Mouse (Mus musculus) cerebellum, postnatal 14 days (tissue): ENCODE measurements around the gene Alg9.

Experiments
- DNase-seq, 2 experiments: peaks; one replicate each; pipeline ENCODE4 v3.0.0; 2021; ENCODE audit warnings: mixed read lengths in 2 of 2

Alg9 gene

DNA sequence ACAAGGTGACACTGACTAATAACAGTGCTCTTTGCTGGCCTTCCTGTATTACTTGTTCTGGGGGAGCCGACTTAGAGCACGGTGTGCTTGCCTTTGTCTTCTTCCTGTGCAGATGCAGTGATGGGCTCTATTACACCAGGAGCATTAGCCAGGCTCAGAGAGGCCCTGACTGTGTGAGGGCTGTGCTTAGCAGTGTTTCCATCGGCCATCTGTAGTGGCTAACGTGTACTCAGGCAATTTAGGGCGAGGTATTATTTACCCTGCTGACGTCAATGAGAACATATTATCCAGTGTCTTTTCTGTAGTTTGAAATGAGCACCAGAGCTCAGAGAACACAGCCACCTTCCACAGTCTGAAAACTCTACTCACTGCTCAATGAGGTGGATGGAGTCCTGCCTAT is 114.4 kb downstream of the Alg9 start:
- DNase-seq: no peak

DNA sequence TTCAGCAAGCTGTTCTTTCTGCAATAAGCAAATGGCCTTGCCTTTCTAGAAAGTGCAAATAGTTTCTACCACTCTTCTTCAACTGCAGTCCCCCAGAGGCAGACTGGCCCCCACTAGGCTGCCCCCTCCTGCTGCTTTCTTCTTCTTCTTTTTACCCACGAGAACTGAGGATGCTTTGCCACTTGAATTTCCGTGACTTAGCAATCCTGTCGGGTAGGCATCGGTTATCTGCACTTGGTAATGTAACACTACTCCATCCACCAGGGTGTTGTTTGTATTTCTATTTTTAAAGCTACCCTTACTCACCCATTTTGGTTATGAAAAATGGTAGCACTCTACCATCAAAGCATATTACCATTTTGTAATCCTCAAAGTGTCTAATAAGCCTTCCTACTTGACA is 115.1 kb downstream of the Alg9 start:
- DNase-seq: no peak

DNA sequence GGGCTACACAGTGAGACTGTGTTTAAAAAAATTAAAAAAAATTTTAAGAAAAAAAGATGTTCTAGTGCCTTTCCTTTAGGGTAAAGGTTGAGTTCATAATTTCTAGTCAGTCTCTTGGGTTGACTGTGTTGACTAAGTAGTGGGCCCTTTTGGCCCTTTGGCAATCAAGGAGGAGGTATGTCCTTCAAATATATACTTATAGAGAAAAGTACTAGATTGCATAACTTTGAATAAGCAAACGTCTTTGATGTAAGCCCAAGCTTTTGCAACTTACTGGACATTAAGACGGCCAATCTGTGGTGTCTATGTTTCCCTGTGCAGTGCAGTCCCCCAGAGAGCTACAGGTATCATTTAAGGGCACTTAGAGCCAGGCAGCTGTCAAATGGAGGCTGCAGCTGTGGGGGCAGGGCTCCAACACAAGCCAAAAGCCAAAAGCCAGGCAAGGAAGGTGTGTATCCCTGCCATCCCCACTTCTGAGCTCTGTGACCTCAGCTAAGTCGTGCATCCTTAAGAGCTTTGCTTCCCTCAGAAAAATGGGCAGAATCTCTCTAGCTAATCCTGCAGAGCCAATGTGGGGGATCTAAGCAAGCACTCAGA is 115.8 kb downstream of the Alg9 start:
- DNase-seq: no peak
